26 mouse cellular contexts compared by ENCODE assay signal in the genomic region with DNA sequence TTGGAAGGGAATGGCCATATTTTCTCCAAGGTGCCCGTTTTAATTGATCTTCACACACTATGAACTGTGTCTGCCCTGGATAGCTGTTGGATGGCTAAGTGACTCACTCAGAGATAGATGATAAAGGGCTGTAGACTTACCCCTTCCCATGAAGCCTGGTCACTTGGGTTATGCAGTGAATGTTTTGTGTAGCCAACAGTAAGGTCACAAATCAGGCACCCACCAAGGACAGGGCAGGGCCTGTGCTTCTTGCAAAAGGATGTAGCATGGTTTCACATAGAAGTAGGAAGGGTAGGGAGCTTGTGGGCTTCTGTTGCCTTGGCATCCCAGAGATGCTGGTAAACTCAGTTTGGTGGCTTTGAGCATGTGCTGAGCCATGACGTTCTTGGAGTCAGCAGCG.
DNase-seq lines count a peak whose midpoint lies in the region; ATAC-seq lines count a peak whose summit lies in the region.
"Had no signal": no experiment of that assay in that cellular context is flagged by ENCODE, and none has a peak within 500 bp of the region (broad histone marks: within the 10 kb centered on the region; RNA-seq: fewer than 3 reads in every experiment).

No protein-coding gene starts in this region.

- H3K27ac ChIP-seq in brown adipose tissue, adult 24 weeks (replicated peaks; ENCODE audit: low read depth, low read length) = peak overlapping the region; percentile 36; the same call in 1 of the 2 replicates
- H3K27ac ChIP-seq: embryonic facial prominence, embryonic 12.5 days; embryonic facial prominence, embryonic 15.5 days; forebrain, embryonic 12.5 days; heart, embryonic 13.5 days; hindbrain, embryonic 10.5 days; hindbrain, embryonic 13.5 days had no signal

- no peak for ATAC-seq in inflammation-experienced regulatory T-cells, adult 6 months
- ATAC-seq: activated CD4-positive, CD25-positive, alpha-beta regulatory T cell, adult 4 months; CD4-positive, CD25-positive, alpha-beta regulatory T cell, adult 4 months; forebrain, embryonic 16.5 days; hindbrain, embryonic 16.5 days had no signal

- H3K4me1 ChIP-seq in brown adipose tissue, adult 24 weeks (ENCODE audit: control insufficient read depth, insufficient read depth, insufficient read length, low read length) = peaks cover 40% of the 10 kb centered on the region

- intact Hi-C loops in heart, postnatal 10 days (cut with DNase I) = no loop called here
- intact Hi-C loops in left cerebral cortex, postnatal 14 days (cut with DNase I) = no loop called here

- H3K4me3 ChIP-seq in brown adipose tissue, adult 24 weeks (ENCODE audit: insufficient read depth, low read depth, low read length) = no peak overlapping the region
- H3K4me3 ChIP-seq: embryonic facial prominence, embryonic 12.5 days; embryonic facial prominence, embryonic 15.5 days; forebrain, embryonic 12.5 days; heart, embryonic 13.5 days; hindbrain, embryonic 10.5 days; hindbrain, embryonic 13.5 days had no signal

- peak; percentile 14 for DNase-seq in adrenal gland, adult 2 months
- DNase-seq in adrenal gland, adult 8-10 months = no peak
- peak; percentile 80 for DNase-seq in heart, adult 11 months
- no peak for DNase-seq in heart, postnatal 10 days
- peak; percentile 53 for DNase-seq in 3T3-L1 (ENCODE audit: low read depth, low spot score)
- DNase-seq in left cerebral cortex, postnatal 14 days (ENCODE audit: low spot score in 2 of 2) = no peak
- DNase-seq: adrenal gland, postnatal 14 days; B cell, adult 2 months; cerebellum, adult 11-12 months; cerebellum, adult 8-10 months; cerebellum, postnatal 10 days; cerebellum, postnatal 36 days; embryo, embryonic 11 days; gastrocnemius, postnatal 14 days had no signal

Comparison
In these comparisons a context has a peak if more than half of its experiments do, and no peak if none do; other contexts are left out.
1. DNase-seq: peak in adrenal gland, adult 2 months (single experiment), heart, adult 11 months (single experiment) and 3T3-L1 (single experiment); none in adrenal gland, adult 8-10 months (single experiment), heart, postnatal 10 days (0 of 2) and left cerebral cortex, postnatal 14 days (0 of 2).